Mouse (Mus musculus): ENCODE measurements at regions not wholly inside any gene's neighbourhood (a gene's known extent, or its start where the extent isn't known, plus 50 kb on each side); places are given as distances from the start of the nearest gene placed in this dataset.

- Histone ChIP-seq H3K4me3 (ENCODE audit: insufficient read depth, poor library complexity, severe bottlenecking) (no peak overlapping the region), H3ac (ENCODE audit: control insufficient read depth, insufficient read length, low read depth) (no peak overlapping the region), H3K27me3 (ENCODE audit: control insufficient read depth, insufficient read depth, insufficient read length) (no peaks in the 10 kb centered on the region), H3K79me3 (ENCODE audit: low read depth) (no peaks in the 10 kb centered on the region), H3K79me2 (ENCODE audit: control insufficient read depth, insufficient read depth) (no peaks in the 10 kb centered on the region), H3K36me3 (ENCODE audit: control insufficient read depth, insufficient read depth) (no peaks in the 10 kb centered on the region)
- peak; percentile 2 for TF ChIP-seq CTCF (IDR thresholded peaks at IDR 0.05; ENCODE audit: control insufficient read depth, insufficient read depth, insufficient read length)
- TF ChIP-seq MYOD1 (IDR thresholded peaks at IDR 0.05; ENCODE audit: control insufficient read depth, insufficient read length, low read depth): no peak
Observed at GRCm38 (mm10) chr6:36004701-36005100, 383.2 kb upstream of the Chrm2 start.

DNA sequence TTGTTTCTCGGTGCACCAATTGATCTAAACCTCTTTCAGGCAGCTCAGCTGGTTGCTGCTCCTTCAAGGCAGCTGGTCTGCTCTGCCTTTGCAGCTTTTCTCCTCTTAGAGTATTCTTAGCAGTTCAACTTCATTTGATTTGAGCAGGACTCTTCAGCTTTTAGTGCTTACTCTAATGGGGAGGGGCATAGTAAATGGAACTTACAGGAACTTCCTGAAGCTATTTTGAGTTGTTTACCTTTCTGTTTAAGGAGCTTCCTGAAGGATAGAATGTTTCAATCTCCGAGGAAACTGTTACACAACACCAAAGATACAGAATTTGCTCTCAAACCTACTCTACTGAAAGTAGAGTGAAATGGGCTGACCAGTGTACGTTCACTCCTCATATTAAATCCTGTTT is 385.8 kb upstream of the Chrm2 start:
- Histone ChIP-seq H3K27me3 (ENCODE audit: control insufficient read depth, insufficient read depth, insufficient read length) (no peaks in the 10 kb centered on the region), H3K36me3 (ENCODE audit: control insufficient read depth, insufficient read depth) (no peaks in the 10 kb centered on the region), H3K79me2 (ENCODE audit: control insufficient read depth, insufficient read depth) (no peaks in the 10 kb centered on the region), H3ac (ENCODE audit: control insufficient read depth, insufficient read length, low read depth) (no peak overlapping the region), H3K4me3 (ENCODE audit: insufficient read depth, poor library complexity, severe bottlenecking) (no peak overlapping the region), H3K79me3 (ENCODE audit: low read depth) (no peaks in the 10 kb centered on the region)
- TF ChIP-seq CEBPB (IDR thresholded peaks at IDR 0.05; ENCODE audit: low read depth) (no peak), CTCF (IDR thresholded peaks at IDR 0.05; ENCODE audit: control insufficient read depth, insufficient read depth, insufficient read length) (no peak), MYOD1 (IDR thresholded peaks at IDR 0.05; ENCODE audit: control insufficient read depth, insufficient read length, low read depth) (no peak), USF1 (IDR thresholded peaks at IDR 0.05; ENCODE audit: low read depth) (no peak), MYOG (IDR thresholded peaks at IDR 0.05; ENCODE audit: control insufficient read depth, extremely low read depth, insufficient read length) (no peak), MAX (IDR thresholded peaks at IDR 0.05) (no peak), FOSL1 (IDR thresholded peaks at IDR 0.05; ENCODE audit: insufficient read depth, low read length, poor library complexity, severe bottlenecking) (no peak)

GRCm38 (mm10) chr6:35988891-35989290 is 399.0 kb upstream of the Chrm2 start:
- no peak for TF ChIP-seq FOSL1 (IDR thresholded peaks at IDR 0.05; ENCODE audit: insufficient read depth, low read length, poor library complexity, severe bottlenecking)
- TF ChIP-seq MAX (IDR thresholded peaks at IDR 0.05): no peak
- no peak for TF ChIP-seq CTCF (IDR thresholded peaks at IDR 0.05; ENCODE audit: control insufficient read depth, insufficient read depth, insufficient read length)
- TF ChIP-seq USF1 (IDR thresholded peaks at IDR 0.05; ENCODE audit: low read depth): no peak
- no peak for TF ChIP-seq MYOD1 (IDR thresholded peaks at IDR 0.05; ENCODE audit: control insufficient read depth, insufficient read length, low read depth)
- no peaks in the 10 kb centered on the region for H3K36me3 ChIP-seq (ENCODE audit: control insufficient read depth, insufficient read depth)
- H3K27me3 ChIP-seq (ENCODE audit: control insufficient read depth, insufficient read depth, insufficient read length): no peaks in the 10 kb centered on the region

DNA sequence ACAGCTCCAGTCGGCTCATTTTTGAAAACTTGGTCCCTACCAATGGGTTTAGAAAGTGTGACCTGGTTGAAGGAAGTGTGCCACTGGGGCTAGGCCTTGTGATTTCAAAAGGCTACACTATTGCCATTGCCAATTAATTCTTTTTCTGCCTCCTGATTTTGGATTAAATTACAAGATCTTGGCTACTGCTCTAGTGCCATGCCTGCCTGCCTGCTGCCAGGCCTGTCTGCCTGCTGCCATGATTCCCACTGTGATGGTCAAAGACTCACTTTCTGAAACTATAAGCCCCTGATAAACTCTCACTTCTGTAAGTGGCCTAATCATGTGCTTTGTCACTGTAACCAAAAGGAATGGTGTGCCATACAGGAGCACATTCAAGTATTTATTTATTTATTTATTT is 400.4 kb upstream of the Mtpn start:
- Histone ChIP-seq H3K4me3 (ENCODE audit: insufficient read depth, poor library complexity, severe bottlenecking) (no peak overlapping the region), H3K79me2 (ENCODE audit: control insufficient read depth, insufficient read depth) (no peaks in the 10 kb centered on the region), H3ac (ENCODE audit: control insufficient read depth, insufficient read length, low read depth) (no peak overlapping the region), H3K36me3 (ENCODE audit: control insufficient read depth, insufficient read depth) (no peaks in the 10 kb centered on the region), H3K27me3 (ENCODE audit: control insufficient read depth, insufficient read depth, insufficient read length) (no peaks in the 10 kb centered on the region), H3K79me3 (ENCODE audit: low read depth) (no peaks in the 10 kb centered on the region)
- TF ChIP-seq USF1 (IDR thresholded peaks at IDR 0.05; ENCODE audit: low read depth) (no peak), MAX (IDR thresholded peaks at IDR 0.05) (no peak), MYOD1 (IDR thresholded peaks at IDR 0.05; ENCODE audit: control insufficient read depth, insufficient read length, low read depth) (no peak)

More at GRCm38 (mm10) chr6:35988891-35989290, 399.0 kb upstream of the Chrm2 start:
- H3ac ChIP-seq (ENCODE audit: control insufficient read depth, insufficient read length, low read depth): no peak overlapping the region
- no peaks in the 10 kb centered on the region for H3K79me2 ChIP-seq (ENCODE audit: control insufficient read depth, insufficient read depth)
- no peak overlapping the region for H3K4me3 ChIP-seq (ENCODE audit: insufficient read depth, poor library complexity, severe bottlenecking)
- H3K79me3 ChIP-seq (ENCODE audit: low read depth): no peaks in the 10 kb centered on the region

GRCm38 (mm10) chr6:35924189-35924588 is 384.5 kb upstream of the Mtpn start:
- TF ChIP-seq FOSL1 (IDR thresholded peaks at IDR 0.05; ENCODE audit: insufficient read depth, low read length, poor library complexity, severe bottlenecking) (no peak), USF1 (IDR thresholded peaks at IDR 0.05; ENCODE audit: low read depth) (no peak), CEBPB (IDR thresholded peaks at IDR 0.05; ENCODE audit: low read depth) (no peak), MAX (IDR thresholded peaks at IDR 0.05) (no peak), CTCF (IDR thresholded peaks at IDR 0.05; ENCODE audit: control insufficient read depth, insufficient read depth, insufficient read length) (no peak), MYOG (IDR thresholded peaks at IDR 0.05; ENCODE audit: control insufficient read depth, extremely low read depth, insufficient read length) (no peak), MYOD1 (IDR thresholded peaks at IDR 0.05; ENCODE audit: control insufficient read depth, insufficient read length, low read depth) (no peak)
- H3ac ChIP-seq (ENCODE audit: control insufficient read depth, insufficient read length, low read depth): no peak overlapping the region
- no peak overlapping the region for H3K4me3 ChIP-seq (ENCODE audit: insufficient read depth, poor library complexity, severe bottlenecking)
- H3K27me3 ChIP-seq (ENCODE audit: control insufficient read depth, insufficient read depth, insufficient read length): no peaks in the 10 kb centered on the region
- no peaks in the 10 kb centered on the region for H3K79me2 ChIP-seq (ENCODE audit: control insufficient read depth, insufficient read depth)
- H3K79me3 ChIP-seq (ENCODE audit: low read depth): no peaks in the 10 kb centered on the region
- no peaks in the 10 kb centered on the region for H3K36me3 ChIP-seq (ENCODE audit: control insufficient read depth, insufficient read depth)

DNA sequence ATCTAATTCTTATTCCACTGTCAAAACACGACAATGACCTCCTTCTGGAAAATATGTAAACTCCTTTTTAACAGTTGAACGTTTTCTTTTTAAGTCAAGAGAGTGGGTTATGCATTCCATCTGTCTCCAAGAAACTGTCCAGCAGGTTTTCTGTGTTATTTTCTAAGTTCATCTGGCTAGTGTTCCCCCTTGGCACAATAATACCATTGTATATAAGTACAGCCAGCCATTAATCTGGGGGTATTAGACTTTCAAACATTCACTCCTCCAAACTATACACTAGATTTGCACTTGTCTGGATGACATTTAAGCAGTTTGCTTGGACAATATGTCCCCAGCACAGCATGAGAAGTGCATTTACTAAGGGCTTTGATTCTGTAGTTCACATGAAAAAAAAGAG is 358.3 kb upstream of the Mtpn start:
- no peaks in the 10 kb centered on the region for H3K79me2 ChIP-seq (ENCODE audit: control insufficient read depth, insufficient read depth)
- TF ChIP-seq CTCF (IDR thresholded peaks at IDR 0.05; ENCODE audit: control insufficient read depth, insufficient read depth, insufficient read length) (no peak), MYOD1 (IDR thresholded peaks at IDR 0.05; ENCODE audit: control insufficient read depth, insufficient read length, low read depth) (no peak), FOSL1 (IDR thresholded peaks at IDR 0.05; ENCODE audit: insufficient read depth, low read length, poor library complexity, severe bottlenecking) (no peak), MAX (IDR thresholded peaks at IDR 0.05) (no peak), USF1 (IDR thresholded peaks at IDR 0.05; ENCODE audit: low read depth) (no peak), MYOG (IDR thresholded peaks at IDR 0.05; ENCODE audit: control insufficient read depth, extremely low read depth, insufficient read length) (no peak), CEBPB (IDR thresholded peaks at IDR 0.05; ENCODE audit: low read depth) (no peak)
- H3K36me3 ChIP-seq (ENCODE audit: control insufficient read depth, insufficient read depth): no peaks in the 10 kb centered on the region
- H3ac ChIP-seq (ENCODE audit: control insufficient read depth, insufficient read length, low read depth): no peak overlapping the region
- H3K4me3 ChIP-seq (ENCODE audit: insufficient read depth, poor library complexity, severe bottlenecking): no peak overlapping the region
- no peaks in the 10 kb centered on the region for H3K27me3 ChIP-seq (ENCODE audit: control insufficient read depth, insufficient read depth, insufficient read length)
- no peaks in the 10 kb centered on the region for H3K79me3 ChIP-seq (ENCODE audit: low read depth)

Data from C2C12 (cell line).